9 mouse cellular contexts compared by ENCODE assay signal in the genomic region with DNA sequence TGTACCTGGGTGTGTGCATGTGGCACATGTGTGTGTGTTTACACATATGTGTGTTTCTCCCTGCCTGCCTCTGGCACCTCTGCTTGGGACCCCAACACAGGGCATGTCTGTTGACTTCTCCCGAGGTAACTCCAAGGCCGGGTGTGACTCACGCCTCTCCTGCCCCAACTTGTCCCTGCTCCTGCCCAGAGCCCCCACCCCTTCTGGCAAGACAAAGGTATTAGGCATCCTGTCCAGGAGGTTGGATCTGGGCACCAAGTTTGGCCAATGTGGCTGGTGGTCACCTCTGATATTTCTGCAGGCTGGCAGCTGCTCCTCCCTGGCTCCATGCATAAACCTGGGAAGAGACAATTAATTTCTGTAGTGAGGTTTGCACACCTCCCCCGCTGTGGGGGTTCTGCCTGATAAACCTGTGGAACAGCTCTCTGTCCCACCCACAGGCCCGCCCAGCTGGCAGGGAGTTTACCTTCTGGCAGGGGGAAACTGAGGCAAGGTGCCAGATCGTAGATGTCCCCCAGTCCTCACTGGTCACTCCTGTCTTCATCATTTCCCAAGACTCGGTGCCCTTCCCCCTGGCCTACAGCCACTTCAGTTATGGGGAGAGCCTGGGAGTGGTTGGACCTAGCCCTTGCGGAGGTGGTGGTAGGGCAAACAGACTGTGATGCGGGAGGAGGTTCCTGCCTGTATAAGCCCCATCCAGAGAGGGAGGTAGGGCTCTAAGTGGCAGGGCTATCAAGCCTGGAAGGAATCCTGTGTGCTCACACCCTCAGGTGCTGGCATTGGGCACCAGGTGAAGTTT. TPM values are rescaled to one million over a fixed set of nuclear protein-coding genes. Genes with fewer than 3 reads are reported as not detected.
DNase-seq lines count a peak whose midpoint lies in the region; ATAC-seq and TF ChIP-seq lines count a peak whose summit lies in the region.
"Had no signal": no experiment of that assay in that cellular context is flagged by ENCODE, and none has a peak within 500 bp of the region (broad histone marks: within the 10 kb centered on the region; RNA-seq: fewer than 3 reads in every experiment).

No protein-coding gene starts in this region.

- ATAC-seq in forebrain, embryonic 12.5 days (ENCODE audit: low FRiP score) = no peak
- ATAC-seq in G1E (ENCODE audit: extremely low read depth, insufficient number of reproducible peaks, low FRiP score, poor library complexity, severe bottlenecking) = no peak
- peak; percentile 76 for ATAC-seq in lung, postnatal 0 days

- H3K4me1 ChIP-seq in forebrain, embryonic 10.5 days = peaks cover 45% of the 10 kb centered on the region
- H3K4me1 ChIP-seq in forebrain, embryonic 12.5 days = peaks cover 7% of the 10 kb centered on the region
- H3K4me1 ChIP-seq in G1E (ENCODE audit: insufficient read depth, low read depth, low read length) = peaks cover 51% of the 10 kb centered on the region
- peaks cover 5% of the 10 kb centered on the region for H3K4me1 ChIP-seq in lung, postnatal 0 days (ENCODE audit: insufficient read depth, low read depth, low read length)

- no peak overlapping the region for H3K27ac ChIP-seq in forebrain, embryonic 10.5 days
- H3K27ac ChIP-seq in forebrain, embryonic 12.5 days = no peak overlapping the region
- peak overlapping the region; percentile 90 for H3K27ac ChIP-seq in lung, postnatal 0 days (ENCODE audit: low read length)

- no peak overlapping the region for H3K9ac ChIP-seq in forebrain, embryonic 12.5 days
- H3K9ac ChIP-seq in lung, postnatal 0 days (replicated peaks; ENCODE audit: low read depth) = no peak overlapping the region

- no peaks in the 10 kb centered on the region for H3K9me3 ChIP-seq in forebrain, embryonic 10.5 days
- no peaks in the 10 kb centered on the region for H3K9me3 ChIP-seq in forebrain, embryonic 12.5 days
- no peaks in the 10 kb centered on the region for H3K9me3 ChIP-seq in G1E (replicated peaks)
- no peaks in the 10 kb centered on the region for H3K9me3 ChIP-seq in lung, postnatal 0 days (ENCODE audit: low read length)

- 87% methylated on average over 9 of the region's 9 CpGs for WGBS in forebrain, embryonic 10.5 days
- WGBS in forebrain, embryonic 12.5 days = 89% methylated on average over 9 of the region's 9 CpGs
- 58% methylated on average over 9 of the region's 9 CpGs for WGBS in lung, postnatal 0 days

- DNase-seq in forebrain, embryonic 10.5 days (ENCODE audit: extremely low spot score, low spot score) = no peak
- DNase-seq in G1E (ENCODE audit: low spot score) = no peak
- peak; percentile 84 for DNase-seq in gonadal fat pad, adult 2 months (ENCODE audit: low read depth)
- peak; percentile 93 for DNase-seq in lung, postnatal 0 days (ENCODE audit: low spot score)
- DNase-seq in ovary, postnatal 14 days (ENCODE audit: low spot score) = no peak
- DNase-seq in embryo, embryonic 10.5 days (ENCODE audit: low spot score) = no peak
- DNase-seq in right cerebral cortex, postnatal 25 days = no peak

- 0 out of 2 replicates have a peak overlapping the region, but pooled peaks have one; percentile 81 for H3K4me3 ChIP-seq in forebrain, embryonic 10.5 days
- no peak overlapping the region for H3K4me3 ChIP-seq in forebrain, embryonic 12.5 days (replicated peaks)
- H3K4me3 ChIP-seq in G1E (ENCODE audit: low read depth, low read length) = peak overlapping the region; percentile 27; the same call in 1 of the 2 replicates
- H3K4me3 ChIP-seq in lung, postnatal 0 days (ENCODE audit: low read depth, low read length) = peak overlapping the region; percentile 62; the same call in 1 of the 2 replicates

- H3K4me2 ChIP-seq in forebrain, embryonic 12.5 days = no peak overlapping the region
- H3K4me2 ChIP-seq in lung, postnatal 0 days (replicated peaks; ENCODE audit: low read depth, low read length) = peak overlapping the region; percentile 80

- H3K27me3 ChIP-seq in forebrain, embryonic 10.5 days (ENCODE audit: poor library complexity, severe bottlenecking) = no peaks in the 10 kb centered on the region
- H3K27me3 ChIP-seq in forebrain, embryonic 12.5 days = no peaks in the 10 kb centered on the region
- no peaks in the 10 kb centered on the region for H3K27me3 ChIP-seq in G1E (ENCODE audit: insufficient read depth, low read length)
- no peaks in the 10 kb centered on the region for H3K27me3 ChIP-seq in lung, postnatal 0 days (replicated peaks; ENCODE audit: insufficient read depth, low read length)
- H3K27me3 ChIP-seq: CH12.LX had no signal

- no peak for TF ChIP-seq CTCF in G1E (IDR thresholded peaks at IDR 0.05; ENCODE audit: low read depth, low read length)
- no peak for TF ChIP-seq CTCF in lung, postnatal 0 days (IDR thresholded peaks at IDR 0.05)

- peak; percentile 42; the same call in 1 of the 2 replicates for TF ChIP-seq EP300 in lung, postnatal 0 days (IDR thresholded peaks at IDR 0.05)

- H3K36me3 ChIP-seq in forebrain, embryonic 10.5 days (replicated peaks) = 0 out of 2 replicates have a peak, but pooled peaks cover 13% of the 10 kb centered on the region
- no peaks in the 10 kb centered on the region for H3K36me3 ChIP-seq in forebrain, embryonic 12.5 days (replicated peaks)
- peaks cover 48% of the 10 kb centered on the region for H3K36me3 ChIP-seq in G1E (replicated peaks)
- H3K36me3 ChIP-seq in lung, postnatal 0 days (ENCODE audit: insufficient read depth, low read length) = peaks cover 6% of the 10 kb centered on the region; the same call in 1 of the 2 replicates

RNA-seq across cellular contexts. Expression of a gene that starts 1.7 kb away (rescaled TPM):
- 0.23 and 0.24 TPM in 2 replicates for polyA plus RNA-seq in forebrain, embryonic 10.5 days (2016; fragmentation: Nextera tagmentation; extraction: Ambion mirVana)
- 0.36 and 0.38 TPM in 2 replicates for polyA plus RNA-seq in forebrain, embryonic 12.5 days (2016; fragmentation: Nextera tagmentation; extraction: Ambion mirVana)
- 5.0 and 7.6 TPM in 2 replicates for total RNA-seq in G1E (2014; fragmentation: Nextera tagmentation)
- 2.0 and 2.4 TPM in 2 replicates for total RNA-seq in G1E (2017)
- polyA plus RNA-seq in G1E (2012) = 14.1 and 15.4 TPM in 2 replicates
- 16.2 and 16.6 TPM in 2 replicates for polyA plus RNA-seq in gonadal fat pad, adult 2 months (2012; rRNA removed)
- polyA plus RNA-seq in lung, postnatal 0 days (2015; fragmentation: Nextera tagmentation; extraction: Ambion mirVana) = 2.8 and 3.2 TPM in 2 replicates

RNA-seq across cellular contexts. Expression of a gene that starts 26.8 kb away (rescaled TPM):
- polyA plus RNA-seq in forebrain, embryonic 10.5 days (2016; fragmentation: Nextera tagmentation; extraction: Ambion mirVana) = 115 and 130 TPM in 2 replicates
- 97.1 and 107 TPM in 2 replicates for polyA plus RNA-seq in forebrain, embryonic 12.5 days (2016; fragmentation: Nextera tagmentation; extraction: Ambion mirVana)
- 51.0 and 53.9 TPM in 2 replicates for total RNA-seq in G1E (2014; fragmentation: Nextera tagmentation)
- 28.8 and 30.9 TPM in 2 replicates for total RNA-seq in G1E (2017)
- polyA plus RNA-seq in G1E (2012) = 146 and 213 TPM in 2 replicates
- polyA plus RNA-seq in gonadal fat pad, adult 2 months (2012; rRNA removed) = 40.4 and 48.5 TPM in 2 replicates
- polyA plus RNA-seq in lung, postnatal 0 days (2015; fragmentation: Nextera tagmentation; extraction: Ambion mirVana) = 42.1 and 42.7 TPM in 2 replicates

RNA-seq across cellular contexts. Expression of a gene that starts 31.4 kb away (rescaled TPM):
- 76.8 and 82.1 TPM in 2 replicates for polyA plus RNA-seq in forebrain, embryonic 10.5 days (2016; fragmentation: Nextera tagmentation; extraction: Ambion mirVana)
- polyA plus RNA-seq in forebrain, embryonic 12.5 days (2016; fragmentation: Nextera tagmentation; extraction: Ambion mirVana) = 86.6 and 89.0 TPM in 2 replicates
- 18.0 and 18.7 TPM in 2 replicates for total RNA-seq in G1E (2014; fragmentation: Nextera tagmentation)
- total RNA-seq in G1E (2017) = 22.0 and 23.3 TPM in 2 replicates
- 132 and 135 TPM in 2 replicates for polyA plus RNA-seq in G1E (2012)
- 156 and 198 TPM in 2 replicates for polyA plus RNA-seq in gonadal fat pad, adult 2 months (2012; rRNA removed)
- polyA plus RNA-seq in lung, postnatal 0 days (2015; fragmentation: Nextera tagmentation; extraction: Ambion mirVana) = 115 and 119 TPM in 2 replicates

RNA-seq across cellular contexts. Expression of a gene that starts 33.0 kb away (rescaled TPM):
- polyA plus RNA-seq in forebrain, embryonic 10.5 days (2016; fragmentation: Nextera tagmentation; extraction: Ambion mirVana) = 12.6 and 14.5 TPM in 2 replicates
- 14.4 and 15.1 TPM in 2 replicates for polyA plus RNA-seq in forebrain, embryonic 12.5 days (2016; fragmentation: Nextera tagmentation; extraction: Ambion mirVana)
- total RNA-seq in G1E (2014; fragmentation: Nextera tagmentation) (13.3 and 13.4 TPM in 2 replicates), G1E (2017) (13.2 and 19.4 TPM in 2 replicates)
- polyA plus RNA-seq in G1E (2012) = 19.3 and 26.6 TPM in 2 replicates
- 83.4 and 95.3 TPM in 2 replicates for polyA plus RNA-seq in gonadal fat pad, adult 2 months (2012; rRNA removed)
- polyA plus RNA-seq in lung, postnatal 0 days (2015; fragmentation: Nextera tagmentation; extraction: Ambion mirVana) = 22.5 and 25.0 TPM in 2 replicates

RNA-seq across cellular contexts. Expression of a gene that starts 55.6 kb away (rescaled TPM):
- 201 TPM in 2 replicates for polyA plus RNA-seq in forebrain, embryonic 10.5 days (2016; fragmentation: Nextera tagmentation; extraction: Ambion mirVana)
- 204 and 221 TPM in 2 replicates for polyA plus RNA-seq in forebrain, embryonic 12.5 days (2016; fragmentation: Nextera tagmentation; extraction: Ambion mirVana)
- total RNA-seq in G1E (2014; fragmentation: Nextera tagmentation) = 511 and 574 TPM in 2 replicates
- 96.0 and 104 TPM in 2 replicates for total RNA-seq in G1E (2017)
- polyA plus RNA-seq in G1E (2012) = 1,720 and 2,369 TPM in 2 replicates
- 95.0 and 140 TPM in 2 replicates for polyA plus RNA-seq in gonadal fat pad, adult 2 months (2012; rRNA removed)
- polyA plus RNA-seq in lung, postnatal 0 days (2015; fragmentation: Nextera tagmentation; extraction: Ambion mirVana) = 48.1 and 49.5 TPM in 2 replicates

Comparison
In these comparisons a context has a peak if more than half of its experiments do, and no peak if none do; other contexts are left out.
1. DNase-seq: peak in gonadal fat pad, adult 2 months (single experiment) and lung, postnatal 0 days (single experiment); none in forebrain, embryonic 10.5 days (single experiment), G1E (single experiment), ovary, postnatal 14 days (single experiment), embryo, embryonic 10.5 days (single experiment) and right cerebral cortex, postnatal 25 days (single experiment).